Mouse (Mus musculus): Measurements from ENCODE around the gene Gm49387.

DNA sequence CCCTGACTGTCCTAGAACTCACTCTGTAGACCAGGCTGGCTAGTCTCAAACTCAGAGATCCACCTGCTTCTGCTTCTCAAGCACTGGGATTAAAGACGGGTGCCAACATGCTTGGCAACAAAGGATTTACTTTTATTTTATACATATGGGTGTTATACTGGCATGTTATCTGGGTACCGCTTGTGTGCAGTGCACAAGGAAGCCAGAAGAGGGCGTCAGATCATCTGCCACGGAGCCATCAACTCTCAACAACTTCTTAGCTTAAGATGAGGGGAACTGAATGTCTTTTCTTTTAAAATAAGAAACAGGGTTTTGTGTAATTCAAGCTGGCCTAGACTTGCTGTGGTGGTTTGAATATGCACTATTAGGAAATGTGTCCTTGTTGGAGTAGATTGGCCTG is 28.7 kb downstream of the Gm49387 start:
- TF ChIP-seq CHD2 (IDR thresholded peaks at IDR 0.05; ENCODE audit: low read depth, low read length) (no peak), ZNF384 (IDR thresholded peaks at IDR 0.05; ENCODE audit: low read depth, low read length) (no peak), MAFK (IDR thresholded peaks at IDR 0.05; ENCODE audit: insufficient read depth, low read depth, low read length) (no peak), ZC3H11A (IDR thresholded peaks at IDR 0.05; ENCODE audit: borderline replicate concordance, low read depth, low read length) (no peak), HCFC1 (IDR thresholded peaks at IDR 0.05; ENCODE audit: borderline replicate concordance, insufficient read depth, low read length) (no peak)
